Mouse (Mus musculus) testis, postnatal 14 days (tissue): ENCODE data around the gene Gm16181.

Experiments used
- DNase-seq: peaks from one replicate; pipeline ENCODE4 v3.0.0; 2021; ENCODE audit warnings: low spot score

The Gm16181 gene

DNA sequence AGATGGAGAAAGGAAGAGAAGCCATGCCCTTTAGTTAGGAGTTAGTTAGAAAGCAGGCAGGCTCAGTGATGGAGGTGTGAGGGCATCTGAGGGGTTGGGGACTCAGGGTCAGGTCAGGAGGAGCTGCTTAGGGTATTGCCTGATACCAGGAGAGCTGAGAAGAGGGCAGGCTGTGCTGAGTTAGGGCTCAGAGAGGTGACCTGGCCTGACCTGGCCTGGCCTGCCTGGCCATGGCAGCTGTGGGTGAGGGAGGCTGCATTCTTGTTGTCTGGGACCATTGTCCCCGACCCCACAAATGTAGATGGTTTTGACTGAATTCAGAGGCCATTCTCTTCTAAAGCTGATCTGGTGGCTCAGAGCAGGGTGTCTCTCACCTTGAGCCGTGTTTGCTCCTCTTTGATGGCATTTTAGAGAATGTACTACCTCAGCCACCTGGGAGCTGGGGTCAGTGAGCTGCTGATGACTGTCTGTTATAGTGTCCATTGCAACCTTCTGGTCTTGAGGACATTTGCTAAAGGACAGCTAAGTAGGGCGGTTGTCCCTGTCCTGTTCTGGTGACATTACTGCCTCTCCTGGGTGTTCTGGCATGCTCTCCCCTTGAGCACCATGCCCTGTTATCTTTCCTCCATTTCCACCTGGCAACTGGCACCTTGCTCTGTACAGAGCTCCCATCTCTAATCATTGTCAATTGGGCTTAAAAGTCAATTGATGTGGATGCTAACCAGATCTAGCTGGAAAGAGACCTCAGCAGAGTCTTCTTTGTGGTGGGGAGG lies 29.9 kb downstream of the Gm16181 start:
- no peak for DNase-seq

DNA sequence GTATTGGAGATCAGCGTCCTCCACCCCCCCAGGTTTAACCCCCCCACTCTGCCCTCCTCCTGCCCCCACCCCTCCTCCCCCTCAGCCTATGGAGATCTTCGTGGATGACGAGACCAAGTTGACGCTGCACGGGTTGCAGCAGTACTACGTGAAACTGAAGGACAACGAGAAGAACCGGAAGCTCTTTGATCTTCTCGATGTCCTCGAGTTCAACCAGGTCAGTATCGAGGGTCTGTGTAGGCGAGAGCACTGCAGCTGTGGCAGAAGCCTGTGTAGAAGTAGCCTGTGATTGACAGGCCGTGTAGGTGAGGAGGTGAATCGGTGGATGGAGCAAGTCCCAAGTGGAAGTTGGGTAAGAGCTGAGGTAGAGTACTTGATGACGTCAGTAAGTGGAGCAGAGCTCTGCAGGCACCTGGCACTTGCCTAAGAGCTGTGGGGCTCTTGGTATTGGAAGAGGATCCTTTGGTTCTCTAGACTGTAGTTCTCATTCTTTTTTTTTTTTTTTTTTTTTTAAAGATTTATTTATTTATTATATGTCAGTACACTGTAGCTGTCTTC lies 30.6 kb downstream of the Gm16181 start:
- no peak for DNase-seq

DNA sequence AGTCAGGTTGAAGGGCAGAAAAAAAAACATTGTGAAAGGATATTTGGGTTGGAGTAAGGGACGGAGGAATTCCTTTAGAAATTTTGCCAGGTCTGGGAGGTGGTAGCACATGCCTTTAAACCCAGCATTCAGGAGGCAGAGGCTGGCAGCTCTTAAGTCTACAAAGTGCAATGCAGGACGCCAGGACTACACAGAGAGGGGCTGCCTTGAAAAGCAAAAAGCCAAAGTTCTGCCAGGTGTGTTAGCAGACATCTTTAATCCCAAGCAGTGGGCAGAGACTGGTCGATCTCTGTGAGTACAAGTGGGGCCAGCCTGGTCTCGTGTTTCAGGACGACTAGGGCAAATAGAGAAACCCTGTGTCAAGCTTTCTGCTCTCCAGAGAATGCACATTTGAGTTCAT lies 31.3 kb downstream of the Gm16181 start:
- no peak for DNase-seq

DNA sequence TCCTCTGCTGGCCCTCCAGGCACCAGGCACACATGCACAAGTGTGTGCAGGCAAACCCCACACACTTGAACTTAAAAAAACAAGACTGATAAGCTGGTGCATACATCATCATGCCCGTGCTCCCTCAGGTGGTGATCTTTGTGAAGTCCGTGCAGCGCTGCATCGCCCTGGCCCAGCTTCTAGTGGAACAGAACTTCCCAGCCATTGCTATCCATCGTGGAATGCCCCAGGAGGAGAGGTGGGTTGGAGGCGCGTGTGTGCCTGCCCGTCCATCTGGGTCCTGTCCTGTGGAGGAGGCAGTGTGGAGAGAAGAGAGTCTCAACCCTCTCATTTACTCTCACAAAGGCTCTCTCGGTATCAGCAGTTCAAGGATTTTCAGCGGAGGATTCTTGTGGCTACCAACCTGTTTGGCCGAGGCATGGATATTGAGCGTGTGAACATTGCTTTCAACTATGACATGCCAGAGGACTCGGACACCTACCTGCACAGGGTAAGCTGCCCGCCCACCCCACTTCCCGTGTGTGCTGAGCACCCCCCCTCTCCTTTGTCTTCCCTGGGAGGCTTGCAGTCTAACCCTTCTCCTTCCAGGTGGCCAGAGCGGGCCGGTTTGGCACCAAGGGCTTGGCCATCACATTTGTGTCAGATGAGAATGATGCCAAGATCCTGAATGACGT lies 32.1 kb downstream of the Gm16181 start:
- DNase-seq: no peak

DNA sequence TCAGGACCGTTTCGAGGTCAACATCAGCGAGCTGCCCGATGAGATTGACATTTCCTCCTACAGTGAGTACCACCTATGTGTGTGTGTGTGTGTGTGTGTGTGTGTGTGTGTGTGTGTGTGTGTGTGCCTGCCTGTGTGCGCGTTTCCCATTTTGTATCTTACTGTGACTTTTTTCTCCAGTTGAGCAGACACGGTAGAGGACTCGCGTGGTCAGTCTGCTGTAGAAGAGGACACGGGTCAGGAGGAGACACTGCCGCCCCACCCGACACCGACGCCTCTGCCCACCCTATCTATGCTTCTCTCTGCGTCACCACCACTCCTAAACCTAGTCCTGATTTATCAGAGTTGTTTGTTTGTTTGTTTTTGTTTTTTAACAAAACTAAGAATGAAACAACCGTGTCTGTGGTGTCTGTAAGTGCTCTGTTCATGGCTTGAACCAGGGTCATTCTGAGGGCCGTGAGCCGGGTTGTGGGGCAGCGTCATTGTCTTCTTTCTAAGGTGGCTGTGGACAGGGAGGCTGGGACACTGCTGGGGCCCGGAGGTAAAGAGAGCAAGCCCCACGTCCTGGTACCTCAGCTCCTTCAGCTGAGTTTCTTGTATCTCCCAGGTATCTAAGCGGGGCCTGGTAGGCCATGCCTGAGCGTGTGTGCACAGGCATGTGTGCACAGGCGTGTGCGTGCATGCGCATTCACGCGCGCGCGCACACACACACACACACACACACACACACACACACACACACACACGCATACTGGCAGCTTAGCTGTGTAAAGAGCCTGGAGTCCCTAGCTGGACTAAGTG lies 32.9 kb downstream of the Gm16181 start:
- no peak for DNase-seq

DNA sequence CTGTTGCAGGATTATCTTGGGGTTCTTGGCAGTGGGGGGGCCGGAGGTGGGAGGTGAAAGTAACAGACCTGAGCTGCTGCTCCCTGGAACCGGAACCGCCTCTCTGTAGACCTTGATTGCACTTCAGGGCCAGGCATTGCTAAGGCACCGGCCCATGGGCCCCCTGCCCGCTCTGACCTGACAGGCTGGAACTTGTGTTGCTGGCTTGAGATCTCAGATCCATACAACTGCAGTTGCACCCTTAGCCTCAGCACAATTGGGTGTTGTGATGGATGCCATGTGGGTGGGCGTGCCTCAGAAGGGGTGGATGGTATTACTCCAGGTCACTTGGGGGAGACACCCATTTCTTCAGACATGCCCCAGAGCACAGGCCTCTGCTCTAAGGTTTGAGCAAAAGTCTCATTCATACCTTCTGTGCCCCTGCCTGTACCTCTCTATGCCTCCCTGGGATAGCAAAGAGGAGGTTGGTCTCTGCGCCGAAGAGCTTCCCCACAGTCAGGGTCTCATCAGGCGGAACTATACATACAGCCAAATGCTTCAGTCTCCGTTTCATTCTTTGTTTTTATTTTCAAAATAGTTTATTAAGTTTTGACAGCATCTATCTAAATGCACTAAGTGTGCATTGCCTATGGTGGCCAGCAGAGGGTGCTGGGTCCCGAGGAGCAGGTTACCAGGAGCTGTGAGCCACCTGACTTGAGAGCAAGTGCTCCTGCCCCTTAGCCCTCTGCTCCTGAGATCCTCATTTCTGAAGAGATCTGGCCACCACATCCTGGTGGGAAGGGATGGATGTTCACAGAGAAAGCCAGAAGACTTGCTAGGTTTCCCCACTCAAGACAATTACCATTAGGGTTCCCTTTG lies 33.8 kb downstream of the Gm16181 start:
- no peak for DNase-seq

DNA sequence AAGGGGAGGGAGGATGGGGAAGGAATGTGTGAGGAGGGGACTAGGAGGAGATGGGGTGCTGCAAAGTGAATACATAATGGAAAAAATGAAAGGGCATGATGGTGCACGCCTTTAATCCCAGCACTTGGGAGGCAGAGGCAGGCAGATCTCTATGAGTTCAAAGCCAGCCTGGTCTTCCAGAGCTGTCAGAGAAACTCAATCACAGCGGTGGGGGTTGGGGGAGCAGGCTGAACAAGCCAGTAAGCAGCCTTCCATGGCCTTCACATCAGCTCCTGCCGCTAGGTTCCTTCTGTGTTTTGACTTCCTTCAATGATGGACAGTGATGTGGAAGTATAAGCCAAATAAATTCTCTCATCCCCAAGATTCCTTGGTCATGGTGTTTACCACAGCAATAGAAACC lies 34.7 kb downstream of the Gm16181 start:
- no peak for DNase-seq

DNA sequence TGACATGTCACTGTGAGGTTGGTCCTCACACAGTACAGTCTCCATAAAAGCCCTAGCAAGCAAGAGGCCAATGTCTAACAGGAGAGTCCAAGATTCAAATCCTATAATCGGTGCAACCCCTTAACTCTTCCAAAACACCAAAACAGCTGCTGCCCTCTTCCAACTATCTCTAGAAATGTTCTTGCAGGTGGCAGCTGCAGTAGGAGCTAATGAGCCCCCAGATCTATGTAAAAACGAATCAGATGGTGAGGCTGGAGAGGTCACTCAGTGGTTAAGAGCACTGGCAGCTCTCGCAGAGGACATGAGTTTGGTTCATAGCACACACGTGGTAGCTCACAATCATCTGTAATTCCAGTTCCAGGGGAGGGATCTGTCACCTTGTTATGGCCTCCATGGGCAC lies 35.1 kb downstream of the Gm16181 start:
- no peak for DNase-seq

DNA sequence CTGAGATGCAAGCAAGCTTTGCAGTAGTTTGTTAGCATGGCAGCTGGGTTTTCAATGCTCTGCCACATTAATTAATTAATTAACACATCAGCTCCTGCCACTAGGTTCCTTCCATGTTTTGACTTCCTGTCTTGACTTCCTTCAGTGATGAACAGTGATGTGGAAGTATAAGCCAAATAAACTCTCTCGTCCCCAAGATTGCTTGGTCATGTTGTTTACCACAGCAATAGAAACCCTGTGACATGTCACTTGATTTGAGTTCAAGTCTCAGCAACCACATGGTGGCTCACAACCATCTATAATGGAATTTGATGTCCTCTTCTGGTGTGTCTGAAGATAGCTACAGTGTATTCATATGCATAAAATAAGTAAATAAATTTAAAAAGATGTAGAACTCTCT lies 36.7 kb downstream of the Gm16181 start:
- no peak for DNase-seq

DNA sequence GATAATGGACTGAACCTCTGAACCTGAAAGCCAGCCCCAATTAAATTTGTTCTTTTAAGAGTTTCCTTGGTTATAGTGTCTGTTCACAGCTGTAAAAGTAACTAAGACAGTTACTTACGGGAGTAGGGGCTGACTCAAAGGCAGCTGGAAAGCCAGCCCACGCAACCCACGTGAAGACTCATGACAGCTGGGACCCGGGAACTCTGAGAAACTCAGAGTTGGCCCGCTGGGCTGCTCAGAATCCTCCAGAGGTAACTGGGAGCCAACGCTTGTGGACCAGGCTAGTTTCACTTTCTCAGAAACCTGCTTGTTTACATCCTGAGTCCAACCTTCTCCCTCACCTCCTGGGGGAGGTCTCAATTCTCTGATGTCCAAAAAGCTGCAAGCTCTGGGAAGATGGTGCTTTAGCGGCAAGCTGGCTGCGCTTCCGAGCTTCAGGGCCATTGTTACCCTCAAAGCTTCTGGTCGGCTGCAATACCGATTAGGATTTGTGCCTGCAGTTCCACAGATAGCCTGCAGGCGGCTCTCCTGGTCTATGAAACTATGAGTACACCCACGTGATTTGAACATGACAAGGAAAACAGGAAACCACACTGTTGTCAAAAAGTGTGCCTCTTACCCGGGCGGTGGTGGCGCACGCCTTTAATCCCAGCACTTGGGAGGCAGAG lies 37.3 kb downstream of the Gm16181 start:
- DNase-seq: peak; percentile 87

DNA sequence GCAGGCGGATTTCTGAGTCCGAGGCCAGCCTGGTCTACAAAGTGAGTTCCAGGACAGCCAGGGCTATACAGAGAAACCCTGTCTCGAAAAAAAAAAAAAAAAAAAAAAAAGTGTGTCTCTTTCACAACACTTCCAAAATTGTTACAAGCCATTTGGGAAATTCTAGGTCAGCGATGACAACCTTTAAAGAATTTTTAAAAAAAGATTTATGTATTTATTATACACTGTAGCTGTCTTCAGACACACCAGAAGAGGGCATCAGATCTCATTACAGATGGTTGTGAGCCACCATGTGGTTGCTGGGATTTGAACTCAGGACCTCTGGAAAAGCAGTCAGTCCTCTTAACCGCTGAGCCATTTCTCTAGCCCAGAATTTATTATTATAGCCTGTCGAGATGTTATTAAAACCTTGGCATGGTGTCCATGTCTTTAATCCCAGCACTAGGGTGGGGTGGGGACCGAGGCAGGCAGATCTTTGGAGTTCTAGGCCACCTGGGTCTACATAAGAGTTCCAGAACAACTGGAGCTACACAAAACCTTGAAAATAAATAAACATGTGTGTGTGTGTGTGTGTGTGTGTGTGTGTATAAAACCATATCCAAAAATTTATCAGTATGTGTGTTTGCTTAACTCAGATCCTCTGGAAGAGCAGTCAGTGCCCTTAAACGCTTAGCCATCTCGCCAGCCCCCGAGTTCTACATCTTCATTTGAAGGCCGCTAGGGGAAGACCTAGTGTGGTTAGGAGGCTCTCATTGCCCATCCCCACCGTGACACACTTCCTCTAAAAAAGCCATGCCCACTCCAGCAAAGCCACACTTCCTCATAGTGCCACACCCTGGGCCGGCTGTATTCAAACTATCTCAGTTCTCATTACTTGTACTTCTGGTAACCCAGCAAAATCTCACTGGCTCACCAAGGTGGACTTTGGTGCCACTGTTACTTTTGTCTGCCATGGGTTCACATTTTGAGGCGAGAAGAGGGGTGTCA lies 38.2 kb downstream of the Gm16181 start:
- no peak for DNase-seq

DNA sequence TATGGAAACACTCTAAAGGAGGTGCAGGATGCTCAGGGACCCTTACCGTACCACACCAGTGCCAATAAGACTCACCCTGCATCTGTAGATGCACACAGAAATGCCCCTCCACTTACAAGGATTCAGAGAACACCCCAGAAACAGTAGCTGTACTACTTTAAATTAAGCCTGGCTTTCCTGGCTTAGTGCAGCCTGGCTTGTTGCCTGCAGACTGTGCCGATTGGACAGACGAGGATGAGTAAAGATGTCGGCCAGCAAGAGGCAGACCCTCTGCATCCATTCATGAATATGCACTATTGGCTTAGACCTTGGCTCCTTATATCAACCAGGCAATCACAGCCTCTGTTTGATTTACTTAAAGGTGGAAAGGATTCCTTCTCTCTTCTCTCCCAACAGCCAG lies 39.0 kb downstream of the Gm16181 start:
- DNase-seq: no peak

DNA sequence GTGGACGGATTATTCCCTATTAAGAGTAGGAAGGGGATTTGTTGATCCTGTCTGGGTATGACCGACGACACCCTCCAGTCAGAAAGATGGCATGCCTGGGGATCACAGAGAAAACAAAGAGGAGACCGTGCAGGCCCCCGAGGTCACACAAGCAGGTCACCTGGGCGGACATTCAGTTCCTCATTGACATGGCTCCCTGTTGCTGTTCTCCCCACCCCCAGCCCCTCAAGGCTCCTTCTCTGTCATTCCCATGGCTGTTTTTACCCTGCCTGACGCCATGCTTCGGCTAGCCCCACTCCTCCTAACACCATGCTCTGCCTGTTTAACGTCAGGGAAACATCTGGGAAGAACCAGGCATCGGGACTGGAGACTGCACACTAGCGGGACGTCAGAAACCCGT lies 41.0 kb downstream of the Gm16181 start:
- DNase-seq: no peak

DNA sequence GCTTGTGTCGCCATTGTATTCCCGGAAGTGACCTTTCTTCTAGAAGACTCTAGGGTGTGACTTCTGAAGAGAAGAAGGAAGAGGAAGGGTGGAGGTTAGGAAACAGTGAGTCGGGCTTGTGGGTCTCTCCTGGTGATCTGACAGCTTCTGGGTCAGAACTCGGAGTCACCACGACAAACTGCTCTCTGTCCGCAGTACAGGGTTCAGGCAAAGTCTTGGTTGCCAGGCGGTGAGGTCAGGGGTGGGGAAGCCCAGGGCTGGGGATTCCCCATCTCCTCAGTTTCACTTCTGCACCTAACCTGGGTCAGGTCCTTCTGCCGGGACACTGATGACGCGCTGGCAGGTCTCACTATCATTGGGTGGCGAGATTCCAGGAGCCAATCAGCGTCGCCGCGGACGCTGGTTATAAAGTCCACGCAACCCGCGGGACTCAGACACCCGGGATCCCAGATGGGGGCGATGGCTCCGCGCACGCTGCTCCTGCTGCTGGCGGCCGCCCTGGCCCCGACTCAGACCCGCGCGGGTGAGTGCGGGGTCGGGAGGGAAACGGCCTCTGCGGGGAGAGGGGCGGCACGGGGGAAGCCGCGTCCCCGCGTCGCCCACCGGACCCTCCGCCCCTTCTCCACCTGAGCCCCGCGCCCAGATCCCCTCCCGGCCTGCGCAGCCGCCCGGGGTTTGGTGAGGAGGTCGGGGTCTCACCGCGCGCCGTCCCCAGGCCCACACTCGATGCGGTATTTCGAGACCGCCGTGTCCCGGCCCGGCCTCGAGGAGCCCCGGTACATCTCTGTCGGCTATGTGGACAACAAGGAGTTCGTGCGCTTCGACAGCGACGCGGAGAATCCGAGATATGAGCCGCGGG lies 42.3 kb downstream of the Gm16181 start, which contains the start of gene H2-D1:
H2-D1 (plus strand) TSS at position 67 of the 859 bp plus-strand sequence.
- peak; percentile 90 for DNase-seq

DNA sequence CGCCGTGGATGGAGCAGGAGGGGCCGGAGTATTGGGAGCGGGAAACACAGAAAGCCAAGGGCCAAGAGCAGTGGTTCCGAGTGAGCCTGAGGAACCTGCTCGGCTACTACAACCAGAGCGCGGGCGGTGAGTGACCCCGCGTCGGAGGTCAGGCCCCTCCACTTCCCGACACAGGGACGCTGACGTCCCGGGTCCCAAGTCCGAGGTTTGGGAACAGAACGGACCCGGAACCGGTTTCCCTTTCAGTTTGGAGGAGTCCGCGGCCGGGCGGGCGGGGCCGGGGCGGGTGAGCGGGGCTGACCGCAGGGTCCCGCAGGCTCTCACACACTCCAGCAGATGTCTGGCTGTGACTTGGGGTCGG lies 42.9 kb downstream of the Gm16181 start:
- DNase-seq: no peak

DNA sequence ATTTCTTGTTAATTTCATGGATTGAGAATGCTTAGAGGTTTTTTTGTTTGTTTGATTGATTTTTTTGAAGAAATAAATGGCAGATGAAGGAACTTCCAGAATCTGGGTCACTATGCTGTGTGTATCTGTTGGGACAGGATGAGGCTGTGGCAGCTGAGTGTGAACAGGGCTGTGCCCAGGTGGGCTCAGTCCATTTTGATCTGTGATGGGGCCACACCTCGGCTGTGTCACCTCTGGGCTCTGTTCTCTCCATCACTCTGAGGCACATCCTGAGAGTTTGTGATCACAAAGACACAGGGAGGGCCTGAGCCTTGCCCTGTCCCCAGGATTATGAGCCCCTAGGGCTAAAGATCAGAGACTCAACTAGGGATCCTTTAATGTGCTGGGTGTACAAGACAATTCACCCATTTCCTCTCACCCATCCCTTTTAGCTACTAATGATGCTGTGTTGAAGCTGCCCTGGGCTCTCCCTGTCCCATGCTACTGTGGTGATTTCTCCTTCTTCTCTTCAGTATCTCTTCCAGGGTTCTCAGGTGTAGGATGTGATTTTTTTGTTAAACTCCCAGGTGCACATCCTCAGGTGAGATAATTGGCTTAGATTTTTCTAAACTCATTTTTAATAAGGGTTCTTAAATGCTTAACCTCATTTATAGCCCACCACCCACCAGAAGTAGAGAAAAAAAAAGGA lies 46.9 kb downstream of the Gm16181 start:
- DNase-seq: no peak

DNA sequence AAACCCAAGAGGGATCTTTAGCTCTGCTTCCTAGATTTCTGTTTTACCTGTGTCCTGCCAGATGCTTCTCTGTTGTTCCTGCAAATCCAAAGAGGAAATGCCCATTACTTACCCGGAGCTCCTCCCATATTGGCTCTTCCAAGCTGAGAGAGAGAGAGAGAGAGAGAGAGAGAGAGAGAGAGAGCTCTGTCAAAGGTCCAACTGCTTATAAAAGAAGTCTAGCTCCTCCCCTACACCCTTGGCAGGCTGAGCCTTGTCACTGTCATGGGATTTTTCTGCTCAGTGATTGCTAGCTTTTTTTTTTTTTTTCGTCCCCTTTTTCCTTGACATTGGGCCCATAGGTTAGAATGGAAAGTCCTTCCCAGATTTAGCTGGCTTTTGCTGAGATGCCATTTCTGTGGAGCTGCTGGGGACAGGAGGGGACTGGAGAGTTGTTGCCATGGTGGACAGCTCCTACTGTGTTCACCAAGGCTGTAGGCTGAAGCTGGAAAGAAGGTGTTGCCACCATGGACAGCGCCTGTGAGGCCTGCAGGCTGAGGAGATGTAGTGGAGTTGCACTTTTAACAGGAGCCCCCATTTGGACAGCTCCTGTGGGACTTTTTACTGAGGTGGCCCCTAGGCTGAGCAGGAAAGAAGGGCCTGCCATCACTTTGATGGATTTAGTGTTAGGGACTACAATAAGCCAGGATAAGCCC lies 49.2 kb downstream of the Gm16181 start:
- peak; percentile 69 for DNase-seq

DNA sequence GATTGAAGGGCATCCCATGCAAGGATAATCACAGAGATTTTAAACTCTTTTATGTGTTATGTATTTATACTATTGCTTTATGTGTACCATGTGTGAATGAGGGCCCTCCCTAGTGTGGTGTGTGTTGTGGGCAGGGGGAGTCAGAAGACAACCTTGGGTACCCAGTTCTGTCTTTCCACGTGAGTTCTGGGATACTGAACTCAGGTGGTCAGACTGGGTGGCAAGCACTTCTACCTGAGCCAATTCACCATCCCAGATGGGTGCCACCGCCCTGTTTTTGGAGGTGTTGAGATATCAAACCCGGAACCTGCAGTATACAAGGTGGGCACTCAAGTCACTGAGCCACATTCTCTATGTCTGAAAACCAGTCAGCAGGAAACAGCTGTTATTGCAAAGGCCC lies 51.6 kb downstream of the Gm16181 start:
- DNase-seq: no peak
